Mouse (Mus musculus): ENCODE data around the gene Tnfrsf25. TPM values are rescaled to one million over a fixed set of nuclear protein-coding genes. Genes with fewer than 3 reads are reported as not detected.

Gene Tnfrsf25
- polyA plus RNA-seq, 1 experiment from 2014 or later = 0.53 TPM

DNA sequence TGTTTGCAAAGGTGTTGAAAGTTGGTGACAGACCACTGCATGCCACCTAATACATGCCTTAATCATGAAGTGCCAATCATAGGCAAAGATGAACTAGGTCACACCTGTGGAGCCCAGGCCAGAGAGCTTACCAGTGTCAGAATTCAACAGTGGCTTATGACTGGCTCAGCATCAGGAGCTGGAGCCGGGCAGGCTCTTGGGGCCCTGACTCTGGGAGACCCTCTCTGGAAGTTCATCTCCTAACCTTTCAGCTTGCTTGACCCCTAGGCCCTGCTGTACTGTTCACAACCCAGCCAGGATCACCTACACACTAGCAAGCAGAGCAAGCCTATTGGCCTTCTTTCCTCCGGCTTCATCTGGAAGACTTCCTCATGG, 21.1 kb downstream of the Tnfrsf25 start:
- peaks cover 20% of the 10 kb centered on the region for H3K4me1 ChIP-seq
- no peak for ATAC-seq (replicated peaks)
- H3K9me3 ChIP-seq = no peaks in the 10 kb centered on the region
- peaks cover 47% of the 10 kb centered on the region for H3K27me3 ChIP-seq
- H3K27ac ChIP-seq (replicated peaks) = no peak overlapping the region
- 88% methylated on average over 2 of the region's 2 CpGs for WGBS
- no peaks in the 10 kb centered on the region for H3K36me3 ChIP-seq
- H3K4me3 ChIP-seq = no peak overlapping the region
- no peak overlapping the region for H3K4me2 ChIP-seq (replicated peaks)
- no peak overlapping the region for H3K9ac ChIP-seq (replicated peaks)

GRCm38 (mm10) chr4:152138497-152139260, 22.9 kb downstream of the Tnfrsf25 start:
- Histone ChIP-seq H3K4me1 (peaks cover 13% of the 10 kb centered on the region), H3K9me3 (no peaks in the 10 kb centered on the region), H3K36me3 (no peaks in the 10 kb centered on the region), H3K27ac (replicated peaks) (no peak overlapping the region), H3K9ac (replicated peaks) (no peak overlapping the region), H3K4me2 (replicated peaks) (peak overlapping the region; percentile 55), H3K4me3 (peak overlapping the region; percentile 38), H3K27me3 (peaks cover 29% of the 10 kb centered on the region)
- WGBS = 3% methylated on average over 51 of the region's 51 CpGs
- ATAC-seq (replicated peaks) = peak; percentile 60

GRCm38 (mm10) chr4:152140441-152140840, 24.7 kb downstream of the Tnfrsf25 start:
- WGBS = 28% methylated on average over 6 of the region's 6 CpGs
- Histone ChIP-seq H3K4me3 (no peak overlapping the region), H3K4me2 (replicated peaks) (no peak overlapping the region), H3K9me3 (no peaks in the 10 kb centered on the region), H3K27me3 (peaks cover 21% of the 10 kb centered on the region), H3K9ac (replicated peaks) (no peak overlapping the region), H3K27ac (replicated peaks) (no peak overlapping the region), H3K36me3 (no peaks in the 10 kb centered on the region), H3K4me1 (peaks cover 13% of the 10 kb centered on the region)
- no peak; the same call in 1 of the 2 replicates for ATAC-seq (replicated peaks)

- H3K4me3 ChIP-seq = no peak overlapping the region
- no peak overlapping the region for H3K4me2 ChIP-seq (replicated peaks)
- no peaks in the 10 kb centered on the region for H3K36me3 ChIP-seq
- WGBS = 40% methylated on average over 8 of the region's 8 CpGs
- H3K4me1 ChIP-seq = peaks cover 13% of the 10 kb centered on the region
- no peak for ATAC-seq (replicated peaks)
- peaks cover 21% of the 10 kb centered on the region for H3K27me3 ChIP-seq
- H3K9me3 ChIP-seq = no peaks in the 10 kb centered on the region
- no peak overlapping the region for H3K27ac ChIP-seq (replicated peaks)
- no peak overlapping the region for H3K9ac ChIP-seq (replicated peaks)
Observed at GRCm38 (mm10) chr4:152141521-152142135, 25.9 kb downstream of the Tnfrsf25 start.

DNA sequence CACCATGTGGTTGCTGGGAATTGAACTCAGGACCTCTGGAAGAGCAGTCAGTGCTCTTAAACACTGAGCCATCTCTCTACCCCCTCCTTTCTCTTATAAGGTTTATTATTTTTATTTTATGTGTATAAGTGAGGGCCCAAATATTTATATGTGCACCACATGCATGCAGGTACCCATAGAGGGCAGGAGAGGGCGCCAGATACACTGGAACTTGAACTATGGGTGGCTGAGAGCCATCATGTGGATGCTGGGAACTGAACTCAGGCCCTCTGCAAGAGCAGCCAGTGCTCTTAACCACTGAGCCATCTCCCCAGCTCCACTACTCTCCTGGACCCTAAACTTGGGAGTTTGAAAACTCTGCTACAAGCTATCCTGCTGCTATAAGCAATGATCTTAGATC, 27.9 kb downstream of the Tnfrsf25 start:
- Histone ChIP-seq H3K9me3 (no peaks in the 10 kb centered on the region), H3K27ac (replicated peaks) (no peak overlapping the region), H3K27me3 (peaks cover 13% of the 10 kb centered on the region), H3K4me3 (no peak overlapping the region), H3K9ac (replicated peaks) (no peak overlapping the region), H3K4me2 (replicated peaks) (no peak overlapping the region), H3K4me1 (peaks cover 8% of the 10 kb centered on the region), H3K36me3 (no peaks in the 10 kb centered on the region)
- no peak for ATAC-seq (replicated peaks)
- WGBS = 17% methylated on average over 1 of the region's 1 CpGs

DNA sequence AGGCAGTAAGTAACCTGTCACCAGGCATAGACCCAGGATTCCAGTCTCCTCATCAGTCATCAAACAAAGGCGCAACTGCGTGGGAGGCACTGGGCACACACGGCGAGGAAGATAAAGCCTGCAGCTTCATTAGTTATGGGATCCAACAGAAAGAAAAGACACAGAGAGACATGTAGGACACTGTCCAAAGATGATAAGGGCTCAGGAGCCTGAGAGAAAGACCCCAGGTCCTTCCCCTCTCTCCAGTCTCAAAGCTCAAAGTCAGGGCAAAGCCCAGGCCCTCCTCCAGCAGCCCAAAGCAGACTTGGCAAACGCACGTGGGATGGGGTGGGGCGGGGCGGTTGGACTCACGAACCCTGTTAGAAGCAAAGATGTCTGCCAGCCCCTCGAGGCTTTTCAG, 29.7 kb downstream of the Tnfrsf25 start:
- Histone ChIP-seq H3K27ac (replicated peaks) (no peak overlapping the region), H3K4me3 (no peak overlapping the region), H3K27me3 (peaks cover 14% of the 10 kb centered on the region), H3K4me2 (replicated peaks) (no peak overlapping the region), H3K36me3 (no peaks in the 10 kb centered on the region), H3K9ac (replicated peaks) (no peak overlapping the region), H3K9me3 (no peaks in the 10 kb centered on the region), H3K4me1 (peaks cover 5% of the 10 kb centered on the region; the same call in 1 of the 2 replicates)
- ATAC-seq (replicated peaks) = no peak
- 72% methylated on average over 10 of the region's 10 CpGs for WGBS

DNA sequence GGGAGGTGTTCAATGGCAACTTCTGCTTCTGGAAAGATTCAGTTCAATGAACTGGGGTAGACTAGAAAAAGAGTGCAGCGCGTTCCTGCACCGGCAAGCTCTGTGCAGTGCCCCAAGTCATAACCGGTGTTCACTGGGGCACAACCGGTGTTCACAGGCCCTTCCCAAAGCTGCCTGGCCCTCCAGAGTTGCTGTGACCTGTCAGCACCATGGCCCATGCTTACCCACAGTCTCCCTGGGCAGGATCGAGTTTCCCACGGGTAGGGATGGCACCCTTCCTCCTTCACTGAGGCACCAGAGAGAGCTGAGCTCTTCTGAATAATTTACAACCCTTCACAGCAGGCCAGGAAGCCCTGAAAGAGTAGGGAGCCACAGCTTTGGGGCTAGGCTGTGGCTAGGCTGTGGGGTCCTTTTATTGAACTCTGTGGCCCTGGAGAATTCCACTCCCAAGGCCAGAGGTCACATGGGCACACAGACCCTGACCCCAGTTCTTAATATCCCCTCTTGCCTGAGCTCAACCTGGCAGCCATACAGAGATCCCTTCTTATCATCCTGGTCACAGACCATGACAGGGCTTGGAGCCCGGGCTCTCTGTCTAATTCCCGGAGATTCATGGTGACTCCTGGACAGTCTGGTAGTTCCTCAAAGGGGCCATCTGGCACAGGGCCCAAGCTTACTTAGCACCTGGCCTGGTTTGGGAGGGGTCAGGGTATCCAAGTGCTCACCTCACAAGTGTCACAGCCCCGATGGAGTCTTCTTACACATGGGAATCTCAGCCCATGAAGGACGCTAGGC, 30.5 kb downstream of the Tnfrsf25 start:
- H3K36me3 ChIP-seq = no peaks in the 10 kb centered on the region
- H3K4me1 ChIP-seq = peaks cover 5% of the 10 kb centered on the region; the same call in 1 of the 2 replicates
- H3K9me3 ChIP-seq = no peaks in the 10 kb centered on the region
- ATAC-seq (replicated peaks) = no peak
- WGBS = 75% methylated on average over 11 of the region's 11 CpGs
- no peak overlapping the region for H3K4me2 ChIP-seq (replicated peaks)
- H3K9ac ChIP-seq (replicated peaks) = no peak overlapping the region
- H3K27me3 ChIP-seq = peaks cover 19% of the 10 kb centered on the region
- no peak overlapping the region for H3K27ac ChIP-seq (replicated peaks)
- no peak overlapping the region for H3K4me3 ChIP-seq

DNA sequence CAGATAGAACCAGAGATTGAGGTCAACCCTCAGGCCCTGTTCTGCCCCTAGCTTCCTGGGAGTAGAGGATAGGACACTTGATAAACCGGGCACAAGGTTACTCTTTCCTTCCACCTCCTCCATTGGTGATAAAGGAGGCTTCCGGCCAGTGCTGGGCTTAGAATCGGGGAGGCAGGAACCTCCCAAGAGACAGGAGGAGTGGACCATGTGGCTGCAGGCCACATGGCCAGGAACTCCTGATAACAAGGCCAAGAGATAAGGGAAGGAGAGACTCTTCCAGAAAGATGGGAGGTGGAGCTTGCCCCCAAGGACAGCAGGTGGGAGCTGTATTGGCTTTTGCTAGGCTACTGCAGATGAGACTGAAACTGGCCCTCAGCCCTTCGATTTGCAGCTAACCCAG, 34.8 kb downstream of the Tnfrsf25 start:
- no peaks in the 10 kb centered on the region for H3K9me3 ChIP-seq
- H3K4me2 ChIP-seq (replicated peaks) = no peak overlapping the region
- 79% methylated on average over 4 of the region's 4 CpGs for WGBS
- no peak overlapping the region for H3K9ac ChIP-seq (replicated peaks)
- H3K4me1 ChIP-seq = peaks cover 16% of the 10 kb centered on the region
- no peaks in the 10 kb centered on the region for H3K36me3 ChIP-seq
- peaks cover 51% of the 10 kb centered on the region for H3K27me3 ChIP-seq
- H3K27ac ChIP-seq (replicated peaks) = no peak overlapping the region
- no peak overlapping the region for H3K4me3 ChIP-seq
- no peak for ATAC-seq (replicated peaks)

GRCm38 (mm10) chr4:152151451-152151965, 35.8 kb downstream of the Tnfrsf25 start:
- no peaks in the 10 kb centered on the region for H3K9me3 ChIP-seq
- H3K4me1 ChIP-seq = peaks cover 16% of the 10 kb centered on the region
- no peak overlapping the region for H3K9ac ChIP-seq (replicated peaks)
- H3K27ac ChIP-seq (replicated peaks) = no peak overlapping the region
- H3K4me3 ChIP-seq = peak overlapping the region; percentile 27
- ATAC-seq (replicated peaks) = no peak
- no peaks in the 10 kb centered on the region for H3K36me3 ChIP-seq
- peak overlapping the region; percentile 35 for H3K4me2 ChIP-seq (replicated peaks)
- WGBS = 23% methylated on average over 7 of the region's 7 CpGs
- peaks cover 53% of the 10 kb centered on the region for H3K27me3 ChIP-seq

- Histone ChIP-seq H3K36me3 (no peaks in the 10 kb centered on the region), H3K9ac (replicated peaks) (no peak within 1 kb of the TSS), H3K4me1 (peaks cover 16% of the 10 kb centered on the region), H3K9me3 (no peaks in the 10 kb centered on the region), H3K27me3 (peaks cover 53% of the 10 kb centered on the region), H3K4me3 (peak within 1 kb of the TSS; percentile 27), H3K27ac (replicated peaks) (no peak within 1 kb of the TSS), H3K4me2 (replicated peaks) (peak within 1 kb of the TSS; percentile 35)
- WGBS = under 1% methylated on average over 54 of the region's 57 CpGs
- peak; percentile 60 for ATAC-seq (replicated peaks)
Observed at GRCm38 (mm10) chr4:152151966-152152544, 36.3 kb downstream of the Tnfrsf25 start, which contains the start of gene Espn. Espn (minus strand) TSS chr4:152152371.

- H3K4me3 ChIP-seq = peak overlapping the region; percentile 15
- 3% methylated on average over 23 of the region's 23 CpGs for WGBS
- H3K4me2 ChIP-seq (replicated peaks) = peak overlapping the region; percentile 33
- H3K27ac ChIP-seq (replicated peaks) = no peak overlapping the region
- no peaks in the 10 kb centered on the region for H3K36me3 ChIP-seq
- H3K4me1 ChIP-seq = peaks cover 22% of the 10 kb centered on the region
- H3K27me3 ChIP-seq = peaks cover 70% of the 10 kb centered on the region
- no peaks in the 10 kb centered on the region for H3K9me3 ChIP-seq
- H3K9ac ChIP-seq (replicated peaks) = no peak overlapping the region
- no peak for ATAC-seq (replicated peaks)
Observed at GRCm38 (mm10) chr4:152153771-152154177, 38.0 kb downstream of the Tnfrsf25 start.
